Mouse (Mus musculus): ENCODE data around the gene Mrpl48. TPM values are rescaled to one million over a fixed set of nuclear protein-coding genes. Genes with fewer than 3 reads are reported as not detected.
"Not testable (repeated sequence)": the region's sequence is repeated elsewhere in the genome, so short reads cannot be mapped to it uniquely, and the experiment has no call there.

Mrpl48 gene
- polyA plus RNA-seq, 1 experiment from 2014 or later, result 94.8 TPM

GRCm38 (mm10) chr7:100572704-100573103 lies 35.4 kb downstream of the Mrpl48 start:
- no peak for ATAC-seq (ENCODE audit: insufficient number of reproducible peaks, insufficient read depth, low FRiP score, low read depth)
- H3K27ac ChIP-seq (ENCODE audit: low read length), result no peak overlapping the region
- H3K27me3 ChIP-seq (ENCODE audit: control insufficient read depth, insufficient read depth, low read length), result no peaks in the 10 kb centered on the region
- H3K4me3 ChIP-seq (ENCODE audit: low read depth, low read length), result no peak overlapping the region
- no peaks in the 10 kb centered on the region for H3K9me3 ChIP-seq (ENCODE audit: control insufficient read depth, low read depth, low read length)
- no peak overlapping the region for H3K4me2 ChIP-seq (replicated peaks; ENCODE audit: low read depth, low read length)
- H3K36me3 ChIP-seq (ENCODE audit: control insufficient read depth, insufficient read depth, low read length), result no peaks in the 10 kb centered on the region; the same call in 1 of the 2 replicates
- H3K9ac ChIP-seq (replicated peaks; ENCODE audit: low read depth, low read length), result no peak overlapping the region
- 82% methylated on average over 4 of the region's 4 CpGs for WGBS
- H3K4me1 ChIP-seq (ENCODE audit: control insufficient read depth, insufficient read depth, low read length), result no peaks in the 10 kb centered on the region

- Histone ChIP-seq H3K27ac (ENCODE audit: low read length) (no peak overlapping the region), H3K4me2 (replicated peaks; ENCODE audit: low read depth, low read length) (no peak overlapping the region), H3K4me1 (ENCODE audit: control insufficient read depth, insufficient read depth, low read length) (no peaks in the 10 kb centered on the region), H3K4me3 (ENCODE audit: low read depth, low read length) (no peak overlapping the region), H3K9me3 (ENCODE audit: control insufficient read depth, low read depth, low read length) (no peaks in the 10 kb centered on the region), H3K36me3 (ENCODE audit: control insufficient read depth, insufficient read depth, low read length) (no peaks in the 10 kb centered on the region; the same call in 1 of the 2 replicates), H3K27me3 (ENCODE audit: control insufficient read depth, insufficient read depth, low read length) (no peaks in the 10 kb centered on the region), H3K9ac (replicated peaks; ENCODE audit: low read depth, low read length) (no peak overlapping the region)
- 82% methylated on average over 4 of the region's 4 CpGs for WGBS
- no peak for ATAC-seq (ENCODE audit: insufficient number of reproducible peaks, insufficient read depth, low FRiP score, low read depth)
Measured at GRCm38 (mm10) chr7:100572061-100572460, 36.0 kb downstream of the Mrpl48 start.

- no peak overlapping the region for H3K4me3 ChIP-seq (ENCODE audit: low read depth, low read length)
- H3K27ac ChIP-seq (ENCODE audit: low read length), result no peak overlapping the region
- H3K4me1 ChIP-seq (ENCODE audit: control insufficient read depth, insufficient read depth, low read length), result no peaks in the 10 kb centered on the region
- no peak overlapping the region for H3K9ac ChIP-seq (replicated peaks; ENCODE audit: low read depth, low read length)
- no peaks in the 10 kb centered on the region for H3K9me3 ChIP-seq (ENCODE audit: control insufficient read depth, low read depth, low read length)
- no peak overlapping the region for H3K4me2 ChIP-seq (replicated peaks; ENCODE audit: low read depth, low read length)
- no peaks in the 10 kb centered on the region; the same call in 1 of the 2 replicates for H3K36me3 ChIP-seq (ENCODE audit: control insufficient read depth, insufficient read depth, low read length)
- H3K27me3 ChIP-seq (ENCODE audit: control insufficient read depth, insufficient read depth, low read length), result no peaks in the 10 kb centered on the region
- 76% methylated on average over 3 of the region's 3 CpGs for WGBS
- ATAC-seq (ENCODE audit: insufficient number of reproducible peaks, insufficient read depth, low FRiP score, low read depth), result no peak
Measured at GRCm38 (mm10) chr7:100570930-100571715, 37.0 kb downstream of the Mrpl48 start.

GRCm38 (mm10) chr7:100569907-100570306 lies 38.2 kb downstream of the Mrpl48 start:
- no peak overlapping the region for H3K27ac ChIP-seq (ENCODE audit: low read length)
- H3K27me3 ChIP-seq (ENCODE audit: control insufficient read depth, insufficient read depth, low read length), result no peaks in the 10 kb centered on the region
- no peak overlapping the region for H3K4me3 ChIP-seq (ENCODE audit: low read depth, low read length)
- no peak overlapping the region for H3K4me2 ChIP-seq (replicated peaks; ENCODE audit: low read depth, low read length)
- H3K9me3 ChIP-seq (ENCODE audit: control insufficient read depth, low read depth, low read length), result no peaks in the 10 kb centered on the region
- ATAC-seq (ENCODE audit: insufficient number of reproducible peaks, insufficient read depth, low FRiP score, low read depth), result no peak
- H3K9ac ChIP-seq (replicated peaks; ENCODE audit: low read depth, low read length), result no peak overlapping the region
- no peaks in the 10 kb centered on the region; the same call in 1 of the 2 replicates for H3K36me3 ChIP-seq (ENCODE audit: control insufficient read depth, insufficient read depth, low read length)
- H3K4me1 ChIP-seq (ENCODE audit: control insufficient read depth, insufficient read depth, low read length), result no peaks in the 10 kb centered on the region

GRCm38 (mm10) chr7:100567238-100567637 lies 40.9 kb downstream of the Mrpl48 start:
- H3K9ac ChIP-seq (replicated peaks; ENCODE audit: low read depth, low read length); H3K36me3 ChIP-seq (ENCODE audit: control insufficient read depth, insufficient read depth, low read length); H3K27me3 ChIP-seq (ENCODE audit: control insufficient read depth, insufficient read depth, low read length); ATAC-seq (ENCODE audit: insufficient number of reproducible peaks, insufficient read depth, low FRiP score, low read depth); H3K4me3 ChIP-seq (ENCODE audit: low read depth, low read length); H3K9me3 ChIP-seq (ENCODE audit: control insufficient read depth, low read depth, low read length); H3K4me2 ChIP-seq (replicated peaks; ENCODE audit: low read depth, low read length); H3K4me1 ChIP-seq (ENCODE audit: control insufficient read depth, insufficient read depth, low read length); H3K27ac ChIP-seq (ENCODE audit: low read length): not testable (repeated sequence)
- WGBS, result 73% methylated on average over 5 of the region's 5 CpGs

- H3K27me3 ChIP-seq (ENCODE audit: control insufficient read depth, insufficient read depth, low read length), result no peaks in the 10 kb centered on the region
- H3K27ac ChIP-seq (ENCODE audit: low read length), result no peak overlapping the region
- H3K9me3 ChIP-seq (ENCODE audit: control insufficient read depth, low read depth, low read length), result no peaks in the 10 kb centered on the region
- 81% methylated on average over 11 of the region's 11 CpGs for WGBS
- H3K36me3 ChIP-seq (ENCODE audit: control insufficient read depth, insufficient read depth, low read length), result no peaks in the 10 kb centered on the region
- no peak overlapping the region for H3K4me2 ChIP-seq (replicated peaks; ENCODE audit: low read depth, low read length)
- no peak overlapping the region for H3K9ac ChIP-seq (replicated peaks; ENCODE audit: low read depth, low read length)
- H3K4me1 ChIP-seq (ENCODE audit: control insufficient read depth, insufficient read depth, low read length), result no peaks in the 10 kb centered on the region
- H3K4me3 ChIP-seq (ENCODE audit: low read depth, low read length), result no peak overlapping the region
- ATAC-seq (ENCODE audit: insufficient number of reproducible peaks, insufficient read depth, low FRiP score, low read depth), result no peak
Measured at GRCm38 (mm10) chr7:100561861-100562587, 46.1 kb downstream of the Mrpl48 start.

- Histone ChIP-seq H3K4me1 (ENCODE audit: control insufficient read depth, insufficient read depth, low read length) (no peaks in the 10 kb centered on the region; the same call in 1 of the 2 replicates), H3K4me2 (replicated peaks; ENCODE audit: low read depth, low read length) (no peak overlapping the region), H3K9ac (replicated peaks; ENCODE audit: low read depth, low read length) (no peak overlapping the region), H3K36me3 (ENCODE audit: control insufficient read depth, insufficient read depth, low read length) (no peaks in the 10 kb centered on the region), H3K9me3 (ENCODE audit: control insufficient read depth, low read depth, low read length) (no peaks in the 10 kb centered on the region), H3K27me3 (ENCODE audit: control insufficient read depth, insufficient read depth, low read length) (no peaks in the 10 kb centered on the region), H3K27ac (ENCODE audit: low read length) (no peak overlapping the region), H3K4me3 (ENCODE audit: low read depth, low read length) (no peak overlapping the region)
- 82% methylated on average over 4 of the region's 4 CpGs for whole genome bisulfite sequencing
- ATAC-seq (ENCODE audit: insufficient number of reproducible peaks, insufficient read depth, low FRiP score, low read depth), result no peak
Measured at GRCm38 (mm10) chr7:100559331-100559730, 48.8 kb downstream of the Mrpl48 start.

- H3K4me2 ChIP-seq (replicated peaks; ENCODE audit: low read depth, low read length), result no peak overlapping the region
- H3K9ac ChIP-seq (replicated peaks; ENCODE audit: low read depth, low read length), result no peak overlapping the region
- no peaks in the 10 kb centered on the region for H3K27me3 ChIP-seq (ENCODE audit: control insufficient read depth, insufficient read depth, low read length)
- H3K36me3 ChIP-seq (ENCODE audit: control insufficient read depth, insufficient read depth, low read length), result peaks cover 3% of the 10 kb centered on the region; the same call in 1 of the 2 replicates
- WGBS, result 54% methylated on average over 5 of the region's 5 CpGs
- no peak overlapping the region for H3K27ac ChIP-seq (ENCODE audit: low read length)
- no peak overlapping the region for H3K4me3 ChIP-seq (ENCODE audit: low read depth, low read length)
- H3K4me1 ChIP-seq (ENCODE audit: control insufficient read depth, insufficient read depth, low read length), result no peaks in the 10 kb centered on the region; the same call in 1 of the 2 replicates
- no peaks in the 10 kb centered on the region for H3K9me3 ChIP-seq (ENCODE audit: control insufficient read depth, low read depth, low read length)
- no peak for ATAC-seq (ENCODE audit: insufficient number of reproducible peaks, insufficient read depth, low FRiP score, low read depth)
Measured at GRCm38 (mm10) chr7:100557241-100557640, 50.9 kb downstream of the Mrpl48 start.
